Mouse (Mus musculus) CH12.LX (cell line): Measurements from ENCODE around the gene Adamts16. TPM values are rescaled to one million over a fixed set of nuclear protein-coding genes. Genes with fewer than 3 reads are reported as not detected.
"Not testable (repeated sequence)": the region's sequence is repeated elsewhere in the genome, so short reads cannot be mapped to it uniquely, and the experiment has no call there.

Source experiments
- DNase-seq: peaks from one replicate; pipeline ENCODE4 v3.0.0-alpha.2; 2013; ENCODE audit errors: extremely low read depth
- H3K27ac ChIP-seq: 2 replicates; pipeline ENCODE4 v1.5.1; 2012; ENCODE audit warnings: low read depth, mild to moderate bottlenecking, control low read depth, moderate library complexity; ENCODE audit not compliant: insufficient read depth
- H3K27me3 ChIP-seq: replicated peaks from 2 replicates; pipeline ENCODE3; 2012; ENCODE audit warnings: inconsistent platforms
- H3K36me3 ChIP-seq, 2 experiments: replicated peaks in 1 of 2; 2 replicates each; pipeline versions ENCODE3 to v1.6.1; 2012; ENCODE audit warnings: inconsistent platforms in 1 of 2, low read length in 1 of 2, mild to moderate bottlenecking in 1 of 2, mixed read lengths in 1 of 2, moderate library complexity in 1 of 2; ENCODE audit not compliant: control insufficient read depth in 1 of 2, insufficient read depth in 1 of 2
- H3K4me1 ChIP-seq, 2 experiments: 2 replicates each; pipeline ENCODE4 v1.6.1; 2012; ENCODE audit warnings: inconsistent platforms in 1 of 2, moderate library complexity in 1 of 2; ENCODE audit not compliant: insufficient read depth in 2 of 2, control insufficient read depth in 1 of 2
- H3K4me2 ChIP-seq: 2 replicates; pipeline ENCODE4 v1.6.1; 2012; ENCODE audit warnings: low read depth, mild to moderate bottlenecking, control low read depth; ENCODE audit not compliant: poor library complexity, insufficient read depth, severe bottlenecking
- H3K4me3 ChIP-seq, 3 experiments: fragments of 150-350 bp in 1 of 3; sonication (generic) in 1 of 3; replicated peaks in 1 of 3; 2 replicates each; pipeline versions ENCODE3 to v1.5.1; 2011 to 2012; ENCODE audit warnings: low read depth in 2 of 3, low read length in 2 of 3, mild to moderate bottlenecking in 2 of 3, moderate library complexity in 2 of 3, control low read depth in 1 of 3, improper control_type of control experiment in 1 of 3, inconsistent platforms in 1 of 3, mixed read lengths in 1 of 3; ENCODE audit not compliant: poor library complexity in 1 of 3
- H3K79me2 ChIP-seq: replicated peaks from 2 replicates; pipeline ENCODE4 v1.6.1; 2012; ENCODE audit warnings: mild to moderate bottlenecking, moderate library complexity; ENCODE audit not compliant: control insufficient read depth, poor library complexity, insufficient read depth, severe bottlenecking; ENCODE audit errors: extremely low read depth
- H3K9ac ChIP-seq: 2 replicates; pipeline ENCODE4 v1.6.1; 2012; ENCODE audit warnings: low read depth, mild to moderate bottlenecking, control low read depth, moderate library complexity; ENCODE audit not compliant: insufficient read depth
- H3K9me3 ChIP-seq: replicated peaks from 2 replicates; pipeline ENCODE3; 2012; ENCODE audit warnings: low read length, inconsistent platforms, mixed read lengths
- BHLHE40 ChIP-seq: IDR thresholded peaks from 2 replicates; pipeline ENCODE4 v1.6.1; 2011; ENCODE audit warnings: mild to moderate bottlenecking, low read depth, low read length, improper control_type of control experiment
- CHD1 ChIP-seq: IDR thresholded peaks from 2 replicates; pipeline ENCODE4 v1.6.1; 2012; ENCODE audit warnings: low read depth, low read length, improper control_type of control experiment, inconsistent platforms
- EP300 ChIP-seq: IDR thresholded peaks from 2 replicates; pipeline ENCODE4 v1.6.1; 2011; ENCODE audit warnings: low read length, improper control_type of control experiment
- HCFC1 ChIP-seq: IDR thresholded peaks from 2 replicates; pipeline ENCODE4 v1.6.1; 2012; ENCODE audit warnings: low read depth, mild to moderate bottlenecking, inconsistent platforms, low read length, improper control_type of control experiment
- IRF4 ChIP-seq: IDR thresholded peaks from 2 replicates; pipeline ENCODE4 v1.6.1; 2014; ENCODE audit warnings: low read depth, mild to moderate bottlenecking, inconsistent platforms, low read length, improper control_type of control experiment
- JUN ChIP-seq: IDR thresholded peaks from 2 replicates; pipeline ENCODE4 v1.6.1; 2011; ENCODE audit warnings: low read depth, mild to moderate bottlenecking, low read length, improper control_type of control experiment, moderate library complexity; ENCODE audit not compliant: insufficient read depth
- JUND ChIP-seq: conservative IDR thresholded peaks from 2 replicates; pipeline ENCODE4 v1.6.1; 2011; ENCODE audit warnings: low read depth, low read length, improper control_type of control experiment
- MAX ChIP-seq: IDR thresholded peaks from 2 replicates; pipeline ENCODE4 v1.6.1; 2011; ENCODE audit warnings: low read length, improper control_type of control experiment
- MAZ ChIP-seq: IDR thresholded peaks from 2 replicates; pipeline ENCODE4 v1.6.1; 2012; ENCODE audit warnings: low read depth, mild to moderate bottlenecking, inconsistent platforms, low read length, improper control_type of control experiment, moderate library complexity
- MXI1 ChIP-seq: IDR thresholded peaks from 2 replicates; pipeline ENCODE4 v1.6.1; 2011; ENCODE audit warnings: mild to moderate bottlenecking, low read depth, low read length, improper control_type of control experiment
- NRF1 ChIP-seq: IDR thresholded peaks from 2 replicates; pipeline ENCODE4 v1.6.1; 2014; ENCODE audit warnings: low read depth, mild to moderate bottlenecking, inconsistent platforms, low read length, improper control_type of control experiment, moderate library complexity
- POLR2A ChIP-seq: IDR thresholded peaks from 2 replicates; pipeline ENCODE4 v1.6.1; 2011; ENCODE audit warnings: low read depth, mild to moderate bottlenecking, improper control_type of control experiment, low read length
- RAD21 ChIP-seq: IDR thresholded peaks from 2 replicates; pipeline ENCODE4 v1.6.1; 2011; ENCODE audit warnings: low read depth, mild to moderate bottlenecking, low read length, improper control_type of control experiment, moderate library complexity
- SIN3A ChIP-seq: IDR thresholded peaks from 2 replicates; pipeline ENCODE4 v1.6.1; 2012; ENCODE audit warnings: low read length, improper control_type of control experiment, inconsistent platforms
- SMC3 ChIP-seq: IDR thresholded peaks from 2 replicates; pipeline ENCODE4 v1.6.1; 2011; ENCODE audit warnings: low read depth, low read length, improper control_type of control experiment
- TBP ChIP-seq: conservative IDR thresholded peaks from 2 replicates; pipeline ENCODE4 v1.6.1; 2011; ENCODE audit warnings: low read depth, low read length, improper control_type of control experiment
- UBTF ChIP-seq: IDR thresholded peaks from 2 replicates; pipeline ENCODE4 v1.6.1; 2012; ENCODE audit warnings: low read depth, mild to moderate bottlenecking, inconsistent platforms, low read length, improper control_type of control experiment, moderate library complexity
- USF1 ChIP-seq: IDR thresholded peaks from 2 replicates; pipeline ENCODE4 v1.6.1; 2014; ENCODE audit warnings: low read depth, mild to moderate bottlenecking, inconsistent platforms, low read length, improper control_type of control experiment
- ZNF384 ChIP-seq: IDR thresholded peaks from 2 replicates; pipeline ENCODE4 v1.6.1; 2012; ENCODE audit warnings: low read depth, low read length, improper control_type of control experiment, inconsistent platforms
- dilution Hi-C: fragments of 300-500 bp; cut with MboI; formaldehyde crosslinking; loops from 2 replicates; pipeline ENCODE4 v1.14.3; 2020; ENCODE audit warnings: low sequenced_read_pairs; ENCODE audit not compliant: extremely low pct_unique_long_range_greater_than_20kb, extremely low pct_ligation_motif_present
- in situ Hi-C: fragments of 300-500 bp; cut with MboI; formaldehyde crosslinking; loops from 3 replicates; pipeline ENCODE4 v1.14.3; 2019; ENCODE audit warnings: low sequenced_read_pairs, low pct_ligation_motif_present, low pct_unique_long_range_greater_than_20kb, mixed read lengths
- polyA plus RNA-seq: library from polyadenylated mRNA; unstranded; fragments of >175 nt; gene quantifications from 2 replicates; pipeline ENCODE4 v1.2.1, GENCODE M21; 2012; ENCODE audit warnings: low read depth; ENCODE audit not compliant: insufficient read length
- total RNA-seq, 2 experiments: library from RNA; depleted of rRNA; stranded (reverse); fragments of 300-350 nt in 1 of 2; fragments of >200 nt in 1 of 2; gene quantifications; 2 replicates each; pipeline ENCODE4 v1.2.3; 2012 to 2014

The Adamts16 gene
- total and polyA plus RNA-seq, 3 experiments: not detected

- H3K9me3 ChIP-seq: no peaks in the 10 kb centered on the region
- no peaks in the 10 kb centered on the region for H3K27me3 ChIP-seq
- no peak overlapping the region for H3K4me3 ChIP-seq
- no peak overlapping the region for H3K27ac ChIP-seq
- no peak for DNase-seq
- no peak for TF ChIP-seq NRF1
- no peak for TF ChIP-seq POLR2A
- TF ChIP-seq JUN: no peak
- TF ChIP-seq BHLHE40: no peak
- TF ChIP-seq CHD1: no peak
- TF ChIP-seq MAX: no peak
- no peak for TF ChIP-seq RAD21
- TF ChIP-seq HCFC1: no peak
- no peak for TF ChIP-seq USF1
- no peak for TF ChIP-seq SMC3
- no peak for TF ChIP-seq SIN3A
- no peak for TF ChIP-seq UBTF
- TF ChIP-seq MAZ: no peak
- no peak for TF ChIP-seq MXI1
- TF ChIP-seq ZNF384: no peak
- no peak for TF ChIP-seq TBP
- no peak for TF ChIP-seq JUND
- TF ChIP-seq IRF4: no peak
- TF ChIP-seq EP300: no peak
- dilution Hi-C loops: no loop called here
- H3K4me2 ChIP-seq: no peak overlapping the region
- no peak overlapping the region for H3K9ac ChIP-seq
- H3K4me1 ChIP-seq: no peaks in the 10 kb centered on the region
- H3K79me2 ChIP-seq: no peaks in the 10 kb centered on the region
- in situ Hi-C loops: no loop called here
- H3K36me3 ChIP-seq: no peaks in the 10 kb centered on the region
Measured at GRCm38 (mm10) chr13:70874741-70875140, 33.1 kb upstream of the Adamts16 start.

- H3K27ac ChIP-seq, H3K4me2 ChIP-seq, DNase-seq, H3K9me3 ChIP-seq, dilution Hi-C loops, H3K9ac ChIP-seq, H3K36me3 ChIP-seq, H3K79me2 ChIP-seq, in situ Hi-C loops, H3K4me1 ChIP-seq, H3K4me3 ChIP-seq, H3K27me3 ChIP-seq: not testable (repeated sequence)
Measured at GRCm38 (mm10) chr13:70873851-70874250, 32.2 kb upstream of the Adamts16 start.
